Mouse (Mus musculus) intestine, embryonic 15.5 days (tissue): ENCODE results near the gene 9130023H24Rik. TPM values are rescaled to one million over a fixed set of nuclear protein-coding genes. Genes with fewer than 3 reads are reported as not detected.

Experiments used
- ATAC-seq: fragments of 200-750 bp; cut with Nextera tagmentation; 2 replicates; pipeline ENCODE4 v1.8.0; 2017; ENCODE audit warnings: moderate TSS enrichment, moderate library complexity
- H3K27ac ChIP-seq: fragments of 300-500 bp; sonication (generic); 2 replicates; pipeline ENCODE4 v1.5.1; 2015; ENCODE audit warnings: mild to moderate bottlenecking, inconsistent platforms
- H3K27me3 ChIP-seq: fragments of 300-500 bp; sonication (generic); replicated peaks from 2 replicates; pipeline ENCODE4 v1.6.1; 2015; ENCODE audit warnings: inconsistent platforms
- H3K36me3 ChIP-seq: fragments of 300-500 bp; sonication (generic); 2 replicates; pipeline ENCODE4 v1.6.1; 2015; ENCODE audit warnings: inconsistent platforms
- H3K4me1 ChIP-seq: fragments of 300-500 bp; sonication (generic); replicated peaks from 2 replicates; pipeline ENCODE4 v1.6.1; 2015; ENCODE audit warnings: inconsistent platforms
- H3K4me2 ChIP-seq: fragments of 300-500 bp; sonication (generic); replicated peaks from 2 replicates; pipeline ENCODE4 v1.6.1; 2015; ENCODE audit warnings: mild to moderate bottlenecking, inconsistent platforms
- H3K4me3 ChIP-seq: fragments of 300-500 bp; sonication (generic); replicated peaks from 2 replicates; pipeline ENCODE4 v1.5.1; 2015; ENCODE audit warnings: inconsistent platforms
- H3K9ac ChIP-seq: fragments of 300-500 bp; sonication (generic); 2 replicates; pipeline ENCODE4 v1.6.1; 2015; ENCODE audit warnings: inconsistent platforms
- H3K9me3 ChIP-seq: fragments of 300-500 bp; sonication (generic); 2 replicates; pipeline ENCODE4 v1.6.1; 2016; ENCODE audit warnings: inconsistent platforms
- WGBS: fragments of 180-500 bp; shearing (Covaris S2); methylation state at CpG from one replicate; pipeline ENCODE4 v1.1.7; 2015; 5-methylcytosine and 5-hydroxymethylcytosine counted together
- polyA plus RNA-seq: library from polyadenylated mRNA; unstranded; fragments of >200 nt; fragmentation: Nextera tagmentation; extraction: Ambion mirVana; gene quantifications from 2 replicates; pipeline ENCODE4 v1.2.1, GENCODE M21; 2015

Gene 9130023H24Rik
- polyA plus RNA-seq, result 5.7 and 6.1 TPM in 2 replicates

DNA sequence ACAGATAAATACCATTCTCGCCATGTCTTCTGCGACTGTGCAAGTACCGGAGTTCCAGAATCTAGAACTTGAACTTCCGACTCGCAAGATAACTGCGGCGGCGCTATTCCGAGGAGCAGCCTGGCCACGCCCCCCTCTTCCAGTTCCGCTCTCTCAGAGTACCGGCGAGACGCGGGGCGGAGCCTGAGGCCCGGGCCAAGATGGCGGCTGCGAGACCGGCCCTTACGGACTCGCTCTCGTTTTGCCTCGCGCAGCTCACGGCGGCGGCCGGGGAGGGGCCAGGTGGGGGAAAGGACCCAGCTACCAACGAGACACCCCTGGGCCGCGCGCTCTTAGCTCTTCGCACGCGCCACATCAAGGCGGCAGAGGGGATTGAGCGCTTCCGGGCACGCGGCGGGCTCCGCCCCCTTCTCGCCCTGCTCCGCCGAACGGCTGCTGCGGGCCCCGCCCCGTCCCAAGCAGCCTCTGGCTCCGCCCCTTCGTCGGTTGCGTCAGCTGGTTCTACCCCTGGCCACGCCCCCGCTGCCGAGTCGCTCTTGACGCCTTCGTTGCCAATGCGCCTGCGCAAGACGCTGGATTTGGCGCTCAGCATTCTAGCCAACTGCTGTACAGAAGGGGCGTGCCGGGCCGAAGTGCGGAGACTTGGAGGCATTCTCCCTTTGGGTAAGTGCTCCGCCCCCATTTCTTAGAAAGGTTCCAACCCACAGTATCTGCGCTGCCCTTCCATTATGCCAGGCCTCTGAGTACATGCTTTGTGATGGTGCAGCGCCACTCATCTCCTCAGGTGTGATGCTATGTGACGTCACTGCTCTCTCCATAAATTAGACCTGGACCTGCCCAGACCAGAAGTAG lies at the start of gene 9130023H24Rik:
Gene 9130023H24Rik (minus strand): TSS at position 105 of the 852 bp plus-strand sequence.
- under 1% methylated on average over 72 of the region's 72 CpGs for WGBS

DNA sequence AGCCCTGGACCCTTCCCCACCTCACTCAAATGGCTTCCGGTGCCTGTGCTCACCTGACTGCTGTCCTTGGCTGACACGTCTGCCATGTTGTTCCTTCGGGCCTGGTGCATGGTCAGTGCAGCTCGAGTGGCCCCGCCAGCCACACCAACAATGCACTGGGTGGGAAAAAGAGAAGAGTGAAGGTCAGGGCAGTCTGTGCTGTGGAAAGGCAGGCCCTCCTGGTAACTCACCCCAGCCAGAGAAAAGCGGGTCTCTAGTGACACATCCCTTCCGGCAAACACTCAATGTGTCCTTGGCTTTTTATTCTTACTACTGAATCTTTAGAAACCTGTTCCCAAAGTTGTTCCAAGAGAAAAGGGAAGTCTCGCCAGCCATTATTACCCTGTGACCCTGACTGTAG lies 47.2 kb upstream of the 9130023H24Rik start:
- no peak overlapping the region for H3K9ac ChIP-seq
- H3K36me3 ChIP-seq, result peaks cover 2% of the 10 kb centered on the region; the same call in 1 of the 2 replicates
- H3K27ac ChIP-seq, result no peak overlapping the region
- no peaks in the 10 kb centered on the region for H3K27me3 ChIP-seq
- no peak for ATAC-seq
- H3K9me3 ChIP-seq, result no peaks in the 10 kb centered on the region
- WGBS, result 86% methylated on average over 8 of the region's 8 CpGs
- peaks cover 18% of the 10 kb centered on the region for H3K4me1 ChIP-seq
- H3K4me2 ChIP-seq, result no peak overlapping the region
- H3K4me3 ChIP-seq, result no peak overlapping the region

More for the DNA sequence above, at the start of gene 9130023H24Rik:
- Histone ChIP-seq H3K4me3 (peak within 1 kb of the TSS; percentile 75), H3K9me3 (no peaks in the 10 kb centered on the region), H3K27ac (peak within 1 kb of the TSS; percentile 98), H3K4me2 (peak within 1 kb of the TSS; percentile 64), H3K36me3 (peaks cover 19% of the 10 kb centered on the region), H3K9ac (peak within 1 kb of the TSS; percentile 95), H3K27me3 (no peaks in the 10 kb centered on the region), H3K4me1 (peaks cover 11% of the 10 kb centered on the region)
- peak; percentile 94 for ATAC-seq

DNA sequence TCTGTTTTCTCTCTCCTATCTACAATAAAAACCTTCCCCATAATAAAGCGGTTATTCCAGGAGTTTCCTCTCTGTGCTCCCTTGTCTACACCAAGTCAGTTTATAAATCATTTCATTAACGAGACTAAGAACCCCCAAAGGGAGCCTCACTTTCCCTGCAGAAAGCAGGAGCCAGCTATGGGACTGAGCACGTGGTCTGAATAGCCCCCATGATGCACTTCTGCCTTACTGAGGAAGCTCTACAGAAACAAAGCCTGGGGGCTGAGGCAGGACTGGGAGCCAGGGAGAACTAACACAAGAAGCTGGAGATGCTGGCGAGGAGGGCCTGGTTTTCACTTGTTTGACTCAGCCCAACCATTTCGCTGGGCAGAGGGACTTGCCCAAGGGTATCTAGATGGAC lies 46.2 kb upstream of the 9130023H24Rik start:
- Histone ChIP-seq H3K9ac (no peak overlapping the region), H3K4me1 (peaks cover 15% of the 10 kb centered on the region), H3K4me2 (no peak overlapping the region), H3K36me3 (peaks cover 2% of the 10 kb centered on the region; the same call in 1 of the 2 replicates), H3K9me3 (no peaks in the 10 kb centered on the region), H3K27ac (0 out of 2 replicates have a peak overlapping the region, but pooled peaks have one; percentile 22), H3K27me3 (no peaks in the 10 kb centered on the region), H3K4me3 (no peak overlapping the region)
- no peak for ATAC-seq
- 48% methylated on average over 5 of the region's 5 CpGs for WGBS

DNA sequence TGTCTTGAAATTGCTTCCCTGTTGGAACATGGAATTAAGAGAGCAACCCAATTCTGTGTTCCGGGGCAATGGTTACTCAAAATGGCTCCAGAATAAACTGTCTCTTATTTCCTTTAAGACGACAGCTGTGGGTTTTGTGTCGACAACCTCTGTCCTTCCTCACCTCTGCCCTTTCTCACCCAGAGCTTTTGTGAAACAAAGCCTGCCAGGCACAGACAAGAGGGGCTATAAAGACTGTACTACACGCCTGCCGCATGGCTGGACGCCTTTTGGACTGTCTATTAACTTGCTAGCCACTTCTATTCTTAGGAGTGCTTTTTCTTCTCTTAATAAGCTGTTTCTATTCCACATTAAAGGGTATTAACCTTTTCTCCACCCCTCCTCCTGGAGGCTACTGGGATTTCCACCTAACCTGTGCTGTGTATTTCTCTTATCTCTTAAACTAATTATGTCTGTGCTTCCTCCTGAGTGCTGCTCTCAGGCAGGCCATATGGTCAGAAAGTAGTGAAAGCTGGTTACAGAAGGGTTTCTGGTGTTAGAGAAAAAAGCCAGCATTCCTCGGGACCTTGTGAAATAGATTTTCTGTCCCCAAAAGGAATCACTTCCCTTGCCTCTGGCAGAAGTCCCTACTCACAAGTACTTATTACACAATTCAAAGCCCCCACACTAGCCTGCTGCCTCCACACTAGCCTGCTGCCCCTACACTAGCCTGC lies 44.9 kb upstream of the 9130023H24Rik start:
- peaks cover 9% of the 10 kb centered on the region; the same call in 1 of the 2 replicates for H3K4me1 ChIP-seq
- peak overlapping the region; percentile 42; the same call in 1 of the 2 replicates for H3K27ac ChIP-seq
- H3K27me3 ChIP-seq, result no peaks in the 10 kb centered on the region
- no peak overlapping the region for H3K4me3 ChIP-seq
- H3K9me3 ChIP-seq, result no peaks in the 10 kb centered on the region
- ATAC-seq, result peak; percentile 54
- H3K9ac ChIP-seq, result no peak overlapping the region
- no peak overlapping the region for H3K4me2 ChIP-seq
- 33% methylated on average over 7 of the region's 7 CpGs for WGBS
- H3K36me3 ChIP-seq, result peaks cover 2% of the 10 kb centered on the region

DNA sequence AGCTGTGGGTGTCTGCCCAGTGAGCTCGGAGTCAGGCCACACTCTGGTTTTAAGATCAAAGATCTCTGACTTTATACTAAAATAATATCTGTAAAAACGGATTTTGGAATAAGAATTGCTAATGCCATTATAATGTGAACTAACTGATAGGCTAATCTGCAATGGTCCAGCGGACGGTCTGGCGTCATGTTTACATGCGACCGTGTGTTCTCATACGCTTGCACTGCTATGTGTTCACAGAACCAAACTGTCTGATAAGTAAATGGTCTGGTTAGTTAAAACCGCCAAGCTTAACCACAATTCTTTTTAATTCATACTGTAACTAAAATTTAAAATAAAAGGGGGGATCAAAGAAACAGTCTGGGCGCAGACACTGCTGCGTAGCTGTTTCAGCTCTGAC lies 43.9 kb upstream of the 9130023H24Rik start:
- no peak overlapping the region for H3K4me2 ChIP-seq
- H3K4me1 ChIP-seq, result peaks cover 9% of the 10 kb centered on the region; the same call in 1 of the 2 replicates
- WGBS, result 86% methylated on average over 11 of the region's 11 CpGs
- H3K9me3 ChIP-seq, result no peaks in the 10 kb centered on the region
- peaks cover 6% of the 10 kb centered on the region for H3K36me3 ChIP-seq
- H3K9ac ChIP-seq, result no peak overlapping the region
- H3K27ac ChIP-seq, result no peak overlapping the region
- no peak overlapping the region for H3K4me3 ChIP-seq
- no peak for ATAC-seq
- no peaks in the 10 kb centered on the region for H3K27me3 ChIP-seq

DNA sequence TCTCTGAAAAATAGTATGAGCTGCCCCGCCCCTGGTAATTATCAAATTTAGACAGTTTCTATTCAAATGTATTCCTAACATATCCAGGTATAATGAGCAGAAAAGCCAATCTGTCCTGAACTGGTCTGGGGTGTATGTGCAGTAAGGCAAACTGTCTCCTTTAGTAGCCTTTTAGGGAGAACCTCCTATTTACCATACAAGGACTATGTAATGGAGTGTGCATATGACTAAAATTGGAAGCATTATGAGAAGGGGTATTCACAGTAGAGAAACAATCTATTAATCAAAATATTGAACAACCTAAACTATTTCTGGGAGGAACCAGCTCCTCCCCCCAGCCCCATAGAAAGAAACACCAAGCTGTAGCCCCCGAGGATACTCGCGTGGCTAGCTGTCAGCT lies 41.9 kb upstream of the 9130023H24Rik start:
- Histone ChIP-seq H3K9ac (no peak overlapping the region), H3K27me3 (no peaks in the 10 kb centered on the region), H3K36me3 (peaks cover 25% of the 10 kb centered on the region), H3K4me3 (no peak overlapping the region), H3K27ac (no peak overlapping the region), H3K4me1 (peaks cover 9% of the 10 kb centered on the region; the same call in 1 of the 2 replicates), H3K4me2 (no peak overlapping the region), H3K9me3 (no peaks in the 10 kb centered on the region)
- peak; percentile 60; the same call in 1 of the 2 replicates for ATAC-seq
- 88% methylated on average over 4 of the region's 4 CpGs for WGBS

DNA sequence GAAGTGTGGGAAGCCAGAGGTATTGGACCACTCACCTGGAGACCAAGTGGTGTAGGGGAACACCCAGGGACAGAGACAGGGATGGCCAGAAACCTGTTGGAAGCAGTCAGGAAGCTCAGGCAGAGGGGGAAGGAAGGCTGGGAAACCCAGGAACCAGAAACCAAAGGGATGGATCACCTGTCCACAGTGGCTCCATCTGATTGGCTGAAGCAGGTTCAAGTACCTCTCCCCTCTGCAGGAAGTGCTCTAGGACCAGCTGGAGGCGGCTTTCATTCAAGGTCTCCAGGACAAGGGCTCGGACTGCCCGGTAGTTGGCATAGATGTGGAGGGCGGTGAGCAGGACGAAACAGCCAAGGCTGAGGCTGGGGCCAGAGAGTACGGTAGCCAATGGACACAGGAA lies 38.2 kb upstream of the 9130023H24Rik start:
- 87% methylated on average over 6 of the region's 6 CpGs for WGBS
- ATAC-seq, result no peak
- Histone ChIP-seq H3K4me3 (no peak overlapping the region), H3K4me2 (no peak overlapping the region), H3K9ac (no peak overlapping the region), H3K27ac (no peak overlapping the region), H3K27me3 (no peaks in the 10 kb centered on the region), H3K4me1 (no peaks in the 10 kb centered on the region; the same call in 1 of the 2 replicates), H3K9me3 (no peaks in the 10 kb centered on the region), H3K36me3 (peaks cover 55% of the 10 kb centered on the region)

DNA sequence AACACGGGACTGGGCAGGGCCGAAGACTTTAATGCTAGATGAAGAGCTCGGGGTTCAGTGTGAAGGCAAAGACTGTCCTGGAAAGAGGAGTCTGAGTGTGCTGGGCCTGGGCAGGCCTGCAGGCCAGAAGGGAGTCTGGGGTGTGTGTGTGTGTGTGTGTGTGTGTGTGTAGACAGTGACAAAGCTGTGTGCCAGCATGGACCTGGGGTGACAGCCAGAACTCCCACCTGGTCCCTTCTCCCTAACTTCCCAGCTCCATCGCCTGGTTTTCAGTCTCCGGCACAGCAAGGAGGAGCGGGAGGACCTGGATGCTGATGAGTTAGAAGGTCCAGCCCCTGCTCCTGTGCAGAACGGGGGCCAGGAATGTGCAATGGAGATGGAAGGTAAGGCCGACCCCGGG lies 33.7 kb upstream of the 9130023H24Rik start:
- Histone ChIP-seq H3K4me1 (peaks cover 3% of the 10 kb centered on the region; the same call in 1 of the 2 replicates), H3K4me2 (no peak overlapping the region), H3K9ac (no peak overlapping the region), H3K27me3 (no peaks in the 10 kb centered on the region), H3K9me3 (no peaks in the 10 kb centered on the region), H3K4me3 (no peak overlapping the region), H3K36me3 (peaks cover 47% of the 10 kb centered on the region), H3K27ac (no peak overlapping the region)
- WGBS, result 95% methylated on average over 9 of the region's 9 CpGs
- no peak for ATAC-seq

GRCm38 (mm10) chr7:128270431-128270850 lies 32.6 kb upstream of the 9130023H24Rik start:
- Histone ChIP-seq H3K4me3 (no peak overlapping the region), H3K9me3 (no peaks in the 10 kb centered on the region), H3K4me2 (peak overlapping the region; percentile 22), H3K27ac (no peak overlapping the region), H3K4me1 (peaks cover 3% of the 10 kb centered on the region; the same call in 1 of the 2 replicates), H3K36me3 (peaks cover 37% of the 10 kb centered on the region), H3K27me3 (no peaks in the 10 kb centered on the region), H3K9ac (no peak overlapping the region)
- 45% methylated on average over 13 of the region's 13 CpGs for WGBS
- ATAC-seq, result peak; percentile 96

DNA sequence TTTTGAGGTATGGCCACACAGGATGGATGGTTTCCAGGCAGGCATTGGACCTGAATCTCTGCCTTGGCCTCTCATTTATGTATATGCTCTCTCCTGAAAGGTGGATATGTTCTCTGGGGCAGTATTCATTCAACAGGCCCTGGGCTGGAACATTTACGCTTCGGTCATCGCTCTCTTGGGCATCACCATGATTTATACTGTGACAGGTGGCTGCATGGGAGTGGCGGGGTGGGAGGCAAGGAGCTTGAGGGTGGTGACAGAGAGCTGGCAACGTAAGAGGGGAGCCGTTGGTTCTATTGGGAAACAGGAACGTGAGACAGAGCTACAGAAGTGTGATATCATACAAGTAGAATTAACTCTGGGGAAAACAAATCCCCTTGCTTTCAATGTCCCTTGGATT lies 30.0 kb upstream of the 9130023H24Rik start:
- peaks cover 3% of the 10 kb centered on the region; the same call in 1 of the 2 replicates for H3K4me1 ChIP-seq
- WGBS, result 75% methylated on average over 7 of the region's 7 CpGs
- H3K36me3 ChIP-seq, result peaks cover 15% of the 10 kb centered on the region; the same call in 1 of the 2 replicates
- H3K4me3 ChIP-seq, result no peak overlapping the region
- H3K4me2 ChIP-seq, result no peak overlapping the region
- H3K27me3 ChIP-seq, result no peaks in the 10 kb centered on the region
- no peak overlapping the region for H3K9ac ChIP-seq
- no peak overlapping the region for H3K27ac ChIP-seq
- no peaks in the 10 kb centered on the region for H3K9me3 ChIP-seq
- ATAC-seq, result no peak

- Histone ChIP-seq H3K4me2 (no peak overlapping the region), H3K4me3 (no peak overlapping the region), H3K27ac (no peak overlapping the region), H3K4me1 (peaks cover 3% of the 10 kb centered on the region; the same call in 1 of the 2 replicates), H3K9me3 (no peaks in the 10 kb centered on the region), H3K36me3 (peaks cover 14% of the 10 kb centered on the region; the same call in 1 of the 2 replicates), H3K27me3 (no peaks in the 10 kb centered on the region), H3K9ac (no peak overlapping the region)
- no peak for ATAC-seq
- WGBS, result 69% methylated on average over 13 of the region's 13 CpGs
Measured at GRCm38 (mm10) chr7:128267391-128267790, 29.6 kb upstream of the 9130023H24Rik start.

GRCm38 (mm10) chr7:128266056-128266455 lies 28.2 kb upstream of the 9130023H24Rik start:
- Histone ChIP-seq H3K27ac (no peak overlapping the region), H3K4me2 (no peak overlapping the region), H3K4me1 (peaks cover 3% of the 10 kb centered on the region; the same call in 1 of the 2 replicates), H3K27me3 (no peaks in the 10 kb centered on the region), H3K9me3 (no peaks in the 10 kb centered on the region), H3K36me3 (0 out of 2 replicates have a peak, but pooled peaks cover under 1% of the 10 kb centered on the region), H3K9ac (no peak overlapping the region), H3K4me3 (no peak overlapping the region)
- ATAC-seq, result no peak
- WGBS, result 72% methylated on average over 5 of the region's 5 CpGs
